Mouse (Mus musculus) forebrain, embryonic 15.5 days (tissue): ENCODE data around the gene Vmn1r25. TPM values are rescaled to one million over a fixed set of nuclear protein-coding genes. Genes with fewer than 3 reads are reported as not detected.
"Not testable (repeated sequence)": the region's sequence is repeated elsewhere in the genome, so short reads cannot be mapped to it uniquely, and the experiment has no call there.

Experiments
- ATAC-seq: fragments of 200-750 bp; cut with Nextera tagmentation; replicated peaks from 2 replicates; pipeline ENCODE4 v1.8.0; 2017; ENCODE audit warnings: mild to moderate bottlenecking, moderate TSS enrichment, moderate library complexity
- H3K27ac ChIP-seq: fragments of 300-500 bp; sonication (generic); replicated peaks from 2 replicates; pipeline ENCODE4 v1.5.1; 2015; ENCODE audit warnings: mild to moderate bottlenecking, inconsistent platforms
- H3K27me3 ChIP-seq: fragments of 300-500 bp; sonication (generic); 2 replicates; pipeline ENCODE4 v1.6.1; 2015; ENCODE audit warnings: inconsistent platforms
- H3K36me3 ChIP-seq: fragments of 300-500 bp; sonication (generic); 2 replicates; pipeline ENCODE4 v1.6.1; 2015; ENCODE audit warnings: mild to moderate bottlenecking, inconsistent platforms
- H3K4me1 ChIP-seq: fragments of 300-500 bp; sonication (generic); 2 replicates; pipeline ENCODE4 v1.6.1; 2015; ENCODE audit warnings: inconsistent platforms
- H3K4me2 ChIP-seq: fragments of 300-500 bp; sonication (generic); replicated peaks from 2 replicates; pipeline ENCODE4 v1.6.1; 2015; ENCODE audit warnings: mild to moderate bottlenecking, inconsistent platforms
- H3K4me3 ChIP-seq: fragments of 300-500 bp; sonication (generic); 2 replicates; pipeline ENCODE4 v1.5.1; 2015; ENCODE audit warnings: mild to moderate bottlenecking, inconsistent platforms
- H3K9ac ChIP-seq: fragments of 300-500 bp; sonication (generic); replicated peaks from 2 replicates; pipeline ENCODE4 v1.6.1; 2015; ENCODE audit warnings: mild to moderate bottlenecking, inconsistent platforms
- H3K9me3 ChIP-seq: fragments of 300-500 bp; sonication (generic); 2 replicates; pipeline ENCODE4 v1.6.1; 2016; ENCODE audit warnings: inconsistent platforms
- WGBS: fragments of 180-500 bp; shearing (Covaris S2); methylation state at CpG from one replicate; pipeline ENCODE4 v1.1.7; 2015; ENCODE audit warnings: mixed read lengths; 5-methylcytosine and 5-hydroxymethylcytosine counted together
- polyA plus RNA-seq: library from polyadenylated mRNA; unstranded; fragments of >200 nt; fragmentation: Nextera tagmentation; extraction: Ambion mirVana; gene quantifications from 2 replicates; pipeline ENCODE4 v1.2.1, GENCODE M21; 2015

Vmn1r25 gene
- not detected in 2 replicates for polyA plus RNA-seq

- Histone ChIP-seq H3K4me3 (no peak within 1 kb of the TSS), H3K36me3 (no peaks in the 10 kb centered on the region), H3K9me3 (no peaks in the 10 kb centered on the region), H3K27ac (no peak within 1 kb of the TSS), H3K4me2 (no peak within 1 kb of the TSS), H3K27me3 (no peaks in the 10 kb centered on the region), H3K4me1 (no peaks in the 10 kb centered on the region), H3K9ac (no peak within 1 kb of the TSS)
- no peak for ATAC-seq
- 71% methylated on average over 3 of the region's 3 CpGs for WGBS
These were observed at the start of gene Vmn1r25 for GRCm38 (mm10) chr6:57980710-57981109. Gene Vmn1r25 (minus strand): TSS chr6:57980810.

- not testable (repeated sequence) for H3K27me3 ChIP-seq, H3K4me2 ChIP-seq, H3K9me3 ChIP-seq, ATAC-seq, H3K27ac ChIP-seq, H3K9ac ChIP-seq, H3K4me3 ChIP-seq, H3K4me1 ChIP-seq, H3K36me3 ChIP-seq
- 94% methylated on average over 21 of the region's 21 CpGs for WGBS
These were observed 36.9 kb upstream of the Vmn1r25 start for GRCm38 (mm10) chr6:58017478-58017877.

- no peak for ATAC-seq
- H3K9me3 ChIP-seq: no peaks in the 10 kb centered on the region
- H3K4me1 ChIP-seq: no peaks in the 10 kb centered on the region
- H3K36me3 ChIP-seq: no peaks in the 10 kb centered on the region
- no peaks in the 10 kb centered on the region for H3K27me3 ChIP-seq
- WGBS: 93% methylated on average over 1 of the region's 1 CpGs
- no peak within 1 kb of the TSS for H3K27ac ChIP-seq
- no peak within 1 kb of the TSS for H3K9ac ChIP-seq
- H3K4me3 ChIP-seq: no peak within 1 kb of the TSS
- H3K4me2 ChIP-seq: no peak within 1 kb of the TSS
These were observed 34.4 kb upstream of the Vmn1r25 start, which contains the start of gene Vmn1r26 for GRCm38 (mm10) chr6:58015059-58015458. Gene Vmn1r26 (minus strand): TSS chr6:58015159.

GRCm38 (mm10) chr6:57961403-57961802 lies 19.2 kb downstream of the Vmn1r25 start, which contains the start of gene Vmn1r24:
Gene Vmn1r24 (minus strand): TSS chr6:57961503.
- not testable (repeated sequence) for H3K4me2 ChIP-seq, H3K36me3 ChIP-seq, H3K27me3 ChIP-seq, H3K27ac ChIP-seq, H3K4me1 ChIP-seq, H3K9me3 ChIP-seq, H3K9ac ChIP-seq, ATAC-seq, H3K4me3 ChIP-seq
- WGBS: 90% methylated on average over 1 of the region's 1 CpGs

Other genes starting within 250 kb of the Vmn1r25 start
- gene Vopp1, start 155.7 kb downstream of the Vmn1r25 start, polyA plus RNA-seq: 174 and 182 TPM in 2 replicates
- not detected in 2 replicates for gene Vmn1r21, start 130.5 kb downstream of the Vmn1r25 start, polyA plus RNA-seq
- not detected in 2 replicates for gene Vmn1r22, start 72.8 kb downstream of the Vmn1r25 start, polyA plus RNA-seq
- gene Vmn1r23, start 54.0 kb downstream of the Vmn1r25 start, polyA plus RNA-seq: not detected in 2 replicates
- gene Vmn1r24, start 19.3 kb downstream of the Vmn1r25 start, polyA plus RNA-seq: not detected in 2 replicates
- not detected in 2 replicates for gene Vmn1r26, start 34.3 kb upstream of the Vmn1r25 start, polyA plus RNA-seq
- gene Vmn1r27, start 238.0 kb upstream of the Vmn1r25 start, polyA plus RNA-seq: not detected in 2 replicates